Mouse (Mus musculus): ENCODE data around the gene Pop5.

Pop5 gene

GRCm38 (mm10) chr5:115235786-115236263, at the start of gene Pop5:
Pop5 (plus strand) TSS chr5:115235836.
- DNase-seq (ENCODE audit: extremely low read depth, low read depth, low spot score) = no peak

DNA sequence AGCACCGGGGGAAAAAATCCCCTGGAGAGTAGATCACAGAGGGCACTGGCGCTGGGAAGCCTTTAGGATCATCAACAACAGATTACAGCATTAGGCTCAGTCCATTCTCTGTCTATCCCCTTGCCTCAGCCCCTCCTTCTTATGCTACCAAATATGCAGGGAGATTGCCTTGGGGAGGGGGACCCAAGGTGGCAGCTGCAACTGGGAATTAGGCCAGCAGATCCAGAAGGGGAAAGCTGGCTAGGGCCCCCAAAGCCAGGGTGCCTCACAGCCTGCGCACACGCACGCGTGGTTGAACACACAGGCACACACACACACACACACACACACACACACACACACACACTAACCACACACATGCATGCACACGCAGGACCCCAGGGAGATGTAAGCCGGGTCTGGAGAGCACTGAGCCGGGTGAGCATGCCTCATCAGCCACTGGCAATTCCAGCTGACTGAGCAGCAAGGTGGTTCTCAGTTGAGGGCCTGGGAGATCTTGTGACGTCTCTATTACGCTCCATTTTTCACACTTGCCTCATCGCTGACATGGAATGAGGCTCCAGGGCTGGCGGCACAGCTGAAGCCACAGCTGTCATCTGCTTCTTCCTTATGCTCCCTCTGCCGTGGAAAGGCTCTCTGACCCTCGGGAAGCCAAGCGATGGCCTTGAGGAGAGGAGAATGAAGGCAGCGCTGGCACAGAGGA, 49.1 kb upstream of the Pop5 start:
- no peak for DNase-seq (ENCODE audit: extremely low read depth, low read depth, low spot score)

- DNase-seq (ENCODE audit: extremely low read depth, low read depth, low spot score) = no peak
Measured at GRCm38 (mm10) chr5:115187188-115188131, 48.2 kb upstream of the Pop5 start.

DNA sequence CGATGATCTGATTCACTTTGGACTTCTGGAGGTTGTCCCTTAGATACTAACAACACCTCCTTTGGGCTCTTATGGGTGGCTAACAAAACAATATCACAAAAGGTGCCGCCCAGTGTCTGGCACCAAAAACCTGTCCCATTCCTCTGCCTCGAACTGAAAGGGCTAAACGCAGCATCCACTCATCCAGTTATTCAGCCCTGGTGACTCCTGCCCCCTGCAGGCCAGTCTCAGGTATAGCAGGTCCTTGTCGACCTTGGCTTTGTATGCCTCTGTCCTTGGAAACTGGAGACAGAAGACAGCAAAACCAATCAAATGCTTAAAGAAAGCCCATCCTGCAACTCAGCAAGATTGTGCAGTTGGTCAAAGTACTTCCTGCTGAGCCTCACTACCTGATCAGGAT, 46.8 kb upstream of the Pop5 start:
- DNase-seq (ENCODE audit: extremely low read depth, low read depth, low spot score) = no peak

GRCm38 (mm10) chr5:115190081-115190480, 45.6 kb upstream of the Pop5 start:
- no peak for DNase-seq (ENCODE audit: extremely low read depth, low read depth, low spot score)

GRCm38 (mm10) chr5:115191880-115192827, 43.5 kb upstream of the Pop5 start:
- no peak for DNase-seq (ENCODE audit: extremely low read depth, low read depth, low spot score)

DNA sequence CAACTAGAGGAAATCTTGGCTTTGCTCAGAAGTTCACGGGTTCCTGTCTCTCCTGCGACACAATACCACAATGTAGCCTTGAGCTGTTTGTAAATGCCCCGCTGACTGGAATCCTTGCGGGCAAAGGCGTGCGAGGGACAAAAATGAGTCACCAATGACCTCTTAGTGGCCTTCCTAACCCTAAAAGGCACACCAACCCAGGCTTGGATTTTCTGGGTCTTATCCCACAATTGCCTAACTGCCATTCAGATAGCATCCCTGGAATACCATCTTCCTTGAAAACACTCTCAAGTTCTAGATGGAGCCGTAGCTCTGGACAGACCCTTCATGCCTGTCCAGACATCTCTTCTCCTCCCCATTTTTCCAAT, 42.8 kb upstream of the Pop5 start:
- no peak for DNase-seq (ENCODE audit: extremely low read depth, low read depth, low spot score)

- no peak for DNase-seq (ENCODE audit: extremely low read depth, low read depth, low spot score)
Measured at GRCm38 (mm10) chr5:115193226-115193625, 42.4 kb upstream of the Pop5 start.

GRCm38 (mm10) chr5:115193669-115194625, 41.7 kb upstream of the Pop5 start, which contains the start of gene Cabp1:
Cabp1 (minus strand) TSS chr5:115194381.
- no peak for DNase-seq (ENCODE audit: extremely low read depth, low read depth, low spot score)

DNA sequence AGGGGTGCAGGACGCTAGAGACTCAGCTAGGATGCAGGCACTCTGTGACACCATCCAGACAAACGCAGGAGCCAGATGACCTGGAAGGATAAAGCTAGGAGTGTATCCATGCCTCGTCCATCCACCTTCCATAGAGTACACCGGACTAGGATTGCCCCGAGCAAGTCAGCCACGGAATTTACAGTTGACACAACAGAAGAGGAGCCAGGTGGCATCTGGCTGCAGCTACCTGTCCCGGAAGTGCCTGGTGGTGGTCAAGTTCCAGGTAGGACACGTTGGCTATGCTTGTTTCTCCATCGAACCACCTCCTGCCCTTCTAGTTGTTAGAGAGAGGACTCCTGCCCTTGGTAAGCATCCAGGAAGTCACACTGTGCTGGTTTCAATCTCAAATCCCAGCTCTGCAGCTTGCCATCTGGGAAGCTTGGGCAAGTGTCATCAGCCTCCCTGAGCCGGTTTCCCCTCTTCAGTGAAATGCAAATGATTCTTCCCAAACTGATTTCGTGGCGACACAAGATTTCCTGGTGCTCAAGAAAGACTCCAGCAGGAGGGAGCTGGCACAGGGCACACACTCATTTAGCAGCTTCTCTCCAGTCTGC, 40.9 kb upstream of the Pop5 start:
- DNase-seq (ENCODE audit: extremely low read depth, low read depth, low spot score) = no peak

DNA sequence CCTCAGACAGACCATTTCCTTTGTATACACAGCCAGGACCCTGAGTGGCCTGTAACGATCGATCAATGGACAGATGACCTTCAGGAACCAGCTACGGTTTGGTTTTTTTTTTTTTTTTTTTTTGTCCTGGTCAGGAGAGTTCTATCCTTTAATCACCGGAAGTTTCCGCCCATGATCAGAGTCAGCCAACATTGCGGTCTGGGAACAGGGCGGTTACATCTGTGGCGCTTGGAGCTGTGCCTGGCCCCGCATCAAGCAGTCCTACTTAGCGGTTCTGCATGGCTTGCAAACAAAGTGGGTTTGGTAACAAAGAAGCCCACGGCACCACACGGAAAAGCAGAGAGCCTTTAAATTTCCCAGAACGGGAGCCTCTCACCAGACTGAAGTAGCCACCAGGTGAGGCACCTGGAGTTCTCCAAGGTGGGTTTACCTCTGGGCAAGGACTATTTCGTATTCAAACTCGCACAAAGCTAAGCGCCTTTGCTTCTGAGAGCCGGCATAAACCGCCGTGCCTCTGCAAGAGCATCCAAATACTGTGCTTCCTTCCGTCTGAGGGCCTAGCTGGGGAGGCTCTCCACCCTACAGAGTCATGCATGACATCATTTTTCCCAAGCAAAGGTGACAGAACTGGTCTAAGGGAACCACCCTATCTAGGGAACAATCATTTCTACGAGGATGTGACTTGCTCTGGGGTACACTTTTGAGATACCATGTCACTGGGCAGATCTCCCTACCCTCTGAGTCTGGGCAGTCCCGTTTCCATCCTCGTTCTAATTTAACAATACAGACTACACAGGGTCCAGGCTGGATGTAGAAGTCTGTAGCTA, 31.7 kb upstream of the Pop5 start:
- no peak for DNase-seq (ENCODE audit: extremely low read depth, low read depth, low spot score)

- DNase-seq (ENCODE audit: extremely low read depth, low read depth, low spot score) = no peak
Measured at GRCm38 (mm10) chr5:115204562-115205311, 30.9 kb upstream of the Pop5 start.

DNA sequence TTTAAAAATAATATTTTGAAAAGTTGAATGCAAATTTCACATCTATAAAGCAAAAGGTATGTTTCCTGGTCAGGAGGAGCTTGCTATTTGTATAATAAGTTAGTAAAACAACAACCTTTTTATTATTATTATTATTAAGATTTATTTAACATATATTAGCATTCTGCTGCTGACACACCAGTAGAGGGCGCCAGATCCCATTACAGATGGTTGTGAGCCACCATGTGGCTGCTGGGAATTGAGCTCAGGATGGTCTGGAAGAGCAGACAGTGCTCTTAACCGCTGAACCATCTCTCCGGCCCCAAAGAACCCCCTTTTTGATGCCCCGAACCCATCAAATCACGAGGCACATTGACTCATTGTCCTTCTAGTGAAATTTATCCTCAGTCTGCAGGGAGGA, 28.4 kb upstream of the Pop5 start:
- no peak for DNase-seq (ENCODE audit: extremely low read depth, low read depth, low spot score)

GRCm38 (mm10) chr5:115207892-115208291, 27.7 kb upstream of the Pop5 start:
- DNase-seq (ENCODE audit: extremely low read depth, low read depth, low spot score) = no peak

DNA sequence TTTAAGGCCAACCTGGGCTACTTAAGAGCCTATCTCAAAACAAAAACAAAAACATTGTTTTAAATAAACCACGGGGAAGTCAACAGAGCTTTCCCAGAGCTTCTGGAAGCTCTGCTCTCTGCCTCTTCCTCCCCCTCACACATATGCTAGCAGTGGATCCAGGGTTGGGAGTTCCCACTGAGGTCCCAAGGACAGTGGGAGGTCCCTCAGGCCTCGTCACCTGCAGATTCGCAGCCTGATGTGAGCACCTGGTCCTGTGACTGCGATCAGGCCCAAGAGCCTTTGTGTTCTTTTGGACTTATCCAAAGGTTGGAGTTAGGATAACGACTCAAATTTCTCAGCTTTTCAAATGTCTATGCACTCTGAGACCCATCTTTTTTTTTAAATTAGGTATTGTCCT, 27.0 kb upstream of the Pop5 start:
- no peak for DNase-seq (ENCODE audit: extremely low read depth, low read depth, low spot score)

DNA sequence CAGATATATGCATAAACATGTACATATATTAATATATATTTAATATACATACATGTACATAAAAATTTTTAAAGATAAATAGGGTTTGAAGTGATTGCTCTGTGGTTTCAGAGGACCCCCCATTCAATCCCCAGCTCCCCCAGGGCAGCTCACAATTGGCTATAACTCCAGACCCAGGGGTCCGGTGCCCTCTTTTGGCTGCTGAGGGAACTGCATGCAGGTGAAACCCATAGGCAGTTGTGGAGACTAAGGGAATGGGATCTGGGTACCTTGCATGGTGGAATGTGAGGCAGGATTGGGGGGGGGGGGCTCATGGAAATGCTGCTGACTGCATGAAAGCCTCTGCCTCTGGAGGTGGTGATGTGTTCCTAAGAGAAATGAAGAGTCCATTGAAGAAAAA, 25.3 kb upstream of the Pop5 start:
- DNase-seq (ENCODE audit: extremely low read depth, low read depth, low spot score) = no peak

DNA sequence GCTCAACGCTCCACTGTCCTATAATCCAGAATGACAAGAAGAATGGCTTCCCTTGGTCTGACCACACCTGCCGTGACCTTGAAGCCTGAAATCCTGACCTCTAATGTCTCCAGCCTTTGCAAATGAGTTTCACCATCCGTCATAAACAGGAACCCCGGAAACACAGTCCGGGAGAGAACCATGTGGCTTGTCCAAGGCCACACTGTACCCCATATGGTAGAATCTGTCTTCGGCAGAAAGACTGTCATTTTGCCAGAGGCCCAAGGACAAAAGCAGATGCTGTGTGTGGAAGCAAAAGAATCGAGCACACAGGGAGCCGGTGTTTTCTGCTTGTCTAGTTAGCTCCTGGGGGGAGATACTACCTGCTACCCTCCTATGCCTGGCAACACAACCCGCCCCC, 23.2 kb upstream of the Pop5 start:
- DNase-seq (ENCODE audit: extremely low read depth, low read depth, low spot score) = no peak

DNA sequence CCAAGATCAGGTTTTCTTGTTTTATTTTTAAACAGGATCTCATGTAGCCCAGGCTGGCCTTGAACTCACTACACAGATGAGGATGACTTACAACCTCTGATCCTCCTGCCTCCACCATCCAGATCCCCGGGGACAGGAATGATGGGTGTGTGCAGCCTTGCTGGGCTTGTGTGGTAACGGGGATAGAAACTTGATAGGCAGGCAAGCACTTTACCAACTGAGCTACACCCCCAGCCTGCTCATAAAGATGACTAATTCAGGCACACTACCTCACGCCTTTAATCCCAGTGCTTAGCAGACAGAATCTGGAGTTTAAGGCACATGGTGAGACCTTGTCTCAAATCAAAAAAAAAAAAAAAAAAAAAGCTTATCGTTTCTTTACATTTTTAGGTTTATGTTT, 22.8 kb upstream of the Pop5 start:
- no peak for DNase-seq (ENCODE audit: extremely low read depth, low read depth, low spot score)
